Mouse (Mus musculus): ENCODE data around the gene Olfr1013. TPM values are rescaled to one million over a fixed set of nuclear protein-coding genes. Genes with fewer than 3 reads are reported as not detected.

Olfr1013 gene
- polyA plus RNA-seq (2014; fragmentation: Nextera tagmentation; extraction: Ambion mirVana), result not detected in 2 replicates

- Histone ChIP-seq H3K36me3 (ENCODE audit: control insufficient read depth, insufficient read depth, low read length) (no peaks in the 10 kb centered on the region), H3K27ac (replicated peaks; ENCODE audit: low read depth, low read length) (no peak within 1 kb of the TSS), H3K4me3 (ENCODE audit: low read depth, low read length) (no peak within 1 kb of the TSS), H3K4me1 (ENCODE audit: control insufficient read depth, insufficient read depth, low read length) (no peaks in the 10 kb centered on the region), H3K27me3 (replicated peaks; ENCODE audit: control insufficient read depth, insufficient read depth, low read length) (no peaks in the 10 kb centered on the region), H3K9ac (ENCODE audit: low read depth, low read length) (no peak within 1 kb of the TSS), H3K9me3 (ENCODE audit: control insufficient read depth, low read length) (no peaks in the 10 kb centered on the region), H3K4me2 (ENCODE audit: low read depth, low read length) (no peak within 1 kb of the TSS)
- ATAC-seq (ENCODE audit: low read depth) (no peak), DNase-seq (ENCODE audit: low spot score) (no peak)
Observed at GRCm38 (mm10) chr2:85766798-85767197, at the start of gene Olfr1013. Gene Olfr1013, plus strand, starts transcription at chr2:85767098.

GRCm38 (mm10) chr2:85725793-85726192 lies 41.1 kb upstream of the Olfr1013 start:
- H3K36me3 ChIP-seq (ENCODE audit: control insufficient read depth, insufficient read depth, low read length), result no peaks in the 10 kb centered on the region
- ATAC-seq (ENCODE audit: low read depth), result no peak
- no peak overlapping the region for H3K9ac ChIP-seq (ENCODE audit: low read depth, low read length)
- H3K4me2 ChIP-seq (ENCODE audit: low read depth, low read length), result no peak overlapping the region
- no peak overlapping the region for H3K27ac ChIP-seq (replicated peaks; ENCODE audit: low read depth, low read length)
- 16% methylated on average over 3 of the region's 3 CpGs for WGBS
- DNase-seq (ENCODE audit: low spot score), result peak; percentile 59
- no peaks in the 10 kb centered on the region for H3K27me3 ChIP-seq (replicated peaks; ENCODE audit: control insufficient read depth, insufficient read depth, low read length)
- H3K9me3 ChIP-seq (ENCODE audit: control insufficient read depth, low read length), result no peaks in the 10 kb centered on the region
- H3K4me3 ChIP-seq (ENCODE audit: low read depth, low read length), result no peak overlapping the region
- no peaks in the 10 kb centered on the region for H3K4me1 ChIP-seq (ENCODE audit: control insufficient read depth, insufficient read depth, low read length)

GRCm38 (mm10) chr2:85753822-85754221 lies 13.1 kb upstream of the Olfr1013 start:
- Histone ChIP-seq H3K4me3 (ENCODE audit: low read depth, low read length) (no peak overlapping the region), H3K9me3 (ENCODE audit: control insufficient read depth, low read length) (no peaks in the 10 kb centered on the region), H3K36me3 (ENCODE audit: control insufficient read depth, insufficient read depth, low read length) (no peaks in the 10 kb centered on the region), H3K4me1 (ENCODE audit: control insufficient read depth, insufficient read depth, low read length) (no peaks in the 10 kb centered on the region), H3K9ac (ENCODE audit: low read depth, low read length) (no peak overlapping the region), H3K27me3 (replicated peaks; ENCODE audit: control insufficient read depth, insufficient read depth, low read length) (no peaks in the 10 kb centered on the region), H3K4me2 (ENCODE audit: low read depth, low read length) (no peak overlapping the region), H3K27ac (replicated peaks; ENCODE audit: low read depth, low read length) (no peak overlapping the region)
- DNase-seq (ENCODE audit: low spot score) (no peak), ATAC-seq (ENCODE audit: low read depth) (no peak)
- 74% methylated on average over 4 of the region's 4 CpGs for WGBS

GRCm38 (mm10) chr2:85762666-85763065 lies 4.2 kb upstream of the Olfr1013 start, which contains the start of gene Olfr1012:
Gene Olfr1012, minus strand, starts transcription at chr2:85762766.
- Histone ChIP-seq H3K27me3 (replicated peaks; ENCODE audit: control insufficient read depth, insufficient read depth, low read length) (no peaks in the 10 kb centered on the region), H3K4me1 (ENCODE audit: control insufficient read depth, insufficient read depth, low read length) (no peaks in the 10 kb centered on the region), H3K4me3 (ENCODE audit: low read depth, low read length) (no peak within 1 kb of the TSS), H3K27ac (replicated peaks; ENCODE audit: low read depth, low read length) (no peak within 1 kb of the TSS), H3K36me3 (ENCODE audit: control insufficient read depth, insufficient read depth, low read length) (no peaks in the 10 kb centered on the region), H3K9me3 (ENCODE audit: control insufficient read depth, low read length) (no peaks in the 10 kb centered on the region), H3K4me2 (ENCODE audit: low read depth, low read length) (no peak within 1 kb of the TSS), H3K9ac (ENCODE audit: low read depth, low read length) (no peak within 1 kb of the TSS)
- ATAC-seq (ENCODE audit: low read depth) (no peak), DNase-seq (ENCODE audit: low spot score) (no peak)
- 74% methylated on average over 1 of the region's 1 CpGs for WGBS

- Histone ChIP-seq H3K27me3 (replicated peaks; ENCODE audit: control insufficient read depth, insufficient read depth, low read length) (no peaks in the 10 kb centered on the region), H3K4me3 (ENCODE audit: low read depth, low read length) (no peak within 1 kb of the TSS), H3K27ac (replicated peaks; ENCODE audit: low read depth, low read length) (no peak within 1 kb of the TSS), H3K36me3 (ENCODE audit: control insufficient read depth, insufficient read depth, low read length) (no peaks in the 10 kb centered on the region), H3K4me2 (ENCODE audit: low read depth, low read length) (no peak within 1 kb of the TSS), H3K9me3 (ENCODE audit: control insufficient read depth, low read length) (no peaks in the 10 kb centered on the region), H3K4me1 (ENCODE audit: control insufficient read depth, insufficient read depth, low read length) (no peaks in the 10 kb centered on the region), H3K9ac (ENCODE audit: low read depth, low read length) (no peak within 1 kb of the TSS)
- no peak for DNase-seq (ENCODE audit: low spot score)
- ATAC-seq (ENCODE audit: low read depth), result no peak
Observed at GRCm38 (mm10) chr2:85772413-85772812, 5.5 kb downstream of the Olfr1013 start, which contains the start of gene Olfr1014. Gene Olfr1014, plus strand, starts transcription at chr2:85772713.

- Histone ChIP-seq H3K9me3 (ENCODE audit: control insufficient read depth, low read length) (no peaks in the 10 kb centered on the region), H3K36me3 (ENCODE audit: control insufficient read depth, insufficient read depth, low read length) (no peaks in the 10 kb centered on the region), H3K27ac (replicated peaks; ENCODE audit: low read depth, low read length) (no peak within 1 kb of the TSS), H3K4me1 (ENCODE audit: control insufficient read depth, insufficient read depth, low read length) (no peaks in the 10 kb centered on the region), H3K9ac (ENCODE audit: low read depth, low read length) (no peak within 1 kb of the TSS), H3K27me3 (replicated peaks; ENCODE audit: control insufficient read depth, insufficient read depth, low read length) (no peaks in the 10 kb centered on the region), H3K4me2 (ENCODE audit: low read depth, low read length) (no peak within 1 kb of the TSS), H3K4me3 (ENCODE audit: low read depth, low read length) (no peak within 1 kb of the TSS)
- ATAC-seq (ENCODE audit: low read depth), result no peak
- no peak for DNase-seq (ENCODE audit: low spot score)
Observed at GRCm38 (mm10) chr2:85781717-85782116, 14.8 kb downstream of the Olfr1013 start, which contains the start of gene Olfr1015. Gene Olfr1015, plus strand, starts transcription at chr2:85782017.

GRCm38 (mm10) chr2:85792331-85792730 lies 25.4 kb downstream of the Olfr1013 start:
- Histone ChIP-seq H3K4me2 (ENCODE audit: low read depth, low read length) (no peak overlapping the region), H3K4me3 (ENCODE audit: low read depth, low read length) (no peak overlapping the region), H3K4me1 (ENCODE audit: control insufficient read depth, insufficient read depth, low read length) (no peaks in the 10 kb centered on the region), H3K9ac (ENCODE audit: low read depth, low read length) (no peak overlapping the region), H3K36me3 (ENCODE audit: control insufficient read depth, insufficient read depth, low read length) (no peaks in the 10 kb centered on the region), H3K27ac (replicated peaks; ENCODE audit: low read depth, low read length) (no peak overlapping the region), H3K9me3 (ENCODE audit: control insufficient read depth, low read length) (no peaks in the 10 kb centered on the region), H3K27me3 (replicated peaks; ENCODE audit: control insufficient read depth, insufficient read depth, low read length) (no peaks in the 10 kb centered on the region)
- DNase-seq (ENCODE audit: low spot score) (peak; percentile 1), ATAC-seq (ENCODE audit: low read depth) (no peak)
- WGBS, result 53% methylated on average over 2 of the region's 2 CpGs

- Histone ChIP-seq H3K9me3 (ENCODE audit: control insufficient read depth, low read length) (no peaks in the 10 kb centered on the region), H3K4me2 (ENCODE audit: low read depth, low read length) (no peak within 1 kb of the TSS), H3K27me3 (replicated peaks; ENCODE audit: control insufficient read depth, insufficient read depth, low read length) (no peaks in the 10 kb centered on the region), H3K4me3 (ENCODE audit: low read depth, low read length) (no peak within 1 kb of the TSS), H3K4me1 (ENCODE audit: control insufficient read depth, insufficient read depth, low read length) (no peaks in the 10 kb centered on the region), H3K27ac (replicated peaks; ENCODE audit: low read depth, low read length) (no peak within 1 kb of the TSS), H3K36me3 (ENCODE audit: control insufficient read depth, insufficient read depth, low read length) (no peaks in the 10 kb centered on the region), H3K9ac (ENCODE audit: low read depth, low read length) (no peak within 1 kb of the TSS)
- 95% methylated on average over 2 of the region's 2 CpGs for WGBS
- DNase-seq (ENCODE audit: low spot score) (no peak), ATAC-seq (ENCODE audit: low read depth) (no peak)
Observed at GRCm38 (mm10) chr2:85802444-85802843, 35.5 kb downstream of the Olfr1013 start, which contains the start of gene Olfr1016. Gene Olfr1016, minus strand, starts transcription at chr2:85802544.

- WGBS, result 44% methylated on average over 4 of the region's 4 CpGs
- Histone ChIP-seq H3K9me3 (ENCODE audit: control insufficient read depth, low read length) (no peaks in the 10 kb centered on the region), H3K4me3 (ENCODE audit: low read depth, low read length) (no peak overlapping the region), H3K27ac (replicated peaks; ENCODE audit: low read depth, low read length) (no peak overlapping the region), H3K4me2 (ENCODE audit: low read depth, low read length) (no peak overlapping the region), H3K4me1 (ENCODE audit: control insufficient read depth, insufficient read depth, low read length) (no peaks in the 10 kb centered on the region), H3K36me3 (ENCODE audit: control insufficient read depth, insufficient read depth, low read length) (no peaks in the 10 kb centered on the region), H3K9ac (ENCODE audit: low read depth, low read length) (no peak overlapping the region), H3K27me3 (replicated peaks; ENCODE audit: control insufficient read depth, insufficient read depth, low read length) (no peaks in the 10 kb centered on the region)
- no peak for ATAC-seq (ENCODE audit: low read depth)
- DNase-seq (ENCODE audit: low spot score), result peak; percentile 7
Observed at GRCm38 (mm10) chr2:85804501-85804900, 37.6 kb downstream of the Olfr1013 start.
